Mouse (Mus musculus): ENCODE measurements at regions not wholly inside any gene's neighbourhood (a gene's known extent, or its start where the extent isn't known, plus 50 kb on each side); places are given as distances from the start of the nearest gene placed in this dataset.

- peak; percentile 83 to 84 for DNase-seq (ENCODE audit: low spot score in 2 of 2)
Observed at GRCm38 (mm10) chr5:43422815-43423687, 92.3 kb upstream of the C1qtnf7 start.

GRCm38 (mm10) chr5:43424551-43425257 is 90.6 kb upstream of the C1qtnf7 start:
- no peak for DNase-seq (ENCODE audit: low spot score in 2 of 2)

GRCm38 (mm10) chr5:43433337-43433736 is 82.0 kb upstream of the C1qtnf7 start:
- no peak for DNase-seq (ENCODE audit: low spot score in 2 of 2)

GRCm38 (mm10) chr5:43439191-43439590 is 76.1 kb upstream of the C1qtnf7 start:
- no peak for DNase-seq (ENCODE audit: low spot score in 2 of 2)

GRCm38 (mm10) chr5:43441306-43441705 is 74.0 kb upstream of the C1qtnf7 start:
- no peak for DNase-seq (ENCODE audit: low spot score in 2 of 2)

GRCm38 (mm10) chr5:43444582-43445214 is 70.6 kb upstream of the C1qtnf7 start:
- DNase-seq (ENCODE audit: low spot score in 2 of 2), result no peak

- DNase-seq (ENCODE audit: low spot score in 2 of 2), result no peak
Observed at GRCm38 (mm10) chr5:43445620-43446019, 69.7 kb upstream of the C1qtnf7 start.

GRCm38 (mm10) chr5:43446295-43446694 is 69.0 kb upstream of the C1qtnf7 start:
- DNase-seq (ENCODE audit: low spot score in 2 of 2), result no peak

- no peak for DNase-seq (ENCODE audit: low spot score in 2 of 2)
Observed at GRCm38 (mm10) chr5:43456018-43456417, 59.3 kb upstream of the C1qtnf7 start.

GRCm38 (mm10) chr5:43457725-43458124 is 57.6 kb upstream of the C1qtnf7 start:
- DNase-seq (ENCODE audit: low spot score in 2 of 2), result no peak

- no peak for DNase-seq (ENCODE audit: low spot score in 2 of 2)
Observed at GRCm38 (mm10) chr5:43461987-43462715, 53.2 kb upstream of the C1qtnf7 start.

All from right cerebral cortex, adult 2 months (tissue).